Mouse (Mus musculus): ENCODE data around the gene Bzw2. TPM values are rescaled to one million over a fixed set of nuclear protein-coding genes. Genes with fewer than 3 reads are reported as not detected.
"Not testable (repeated sequence)": the region's sequence is repeated elsewhere in the genome, so short reads cannot be mapped to it uniquely, and the experiment has no call there.

Gene Bzw2
- 35.6 and 42.4 TPM in 2 replicates for polyA plus RNA-seq (2012; rRNA removed)

DNA sequence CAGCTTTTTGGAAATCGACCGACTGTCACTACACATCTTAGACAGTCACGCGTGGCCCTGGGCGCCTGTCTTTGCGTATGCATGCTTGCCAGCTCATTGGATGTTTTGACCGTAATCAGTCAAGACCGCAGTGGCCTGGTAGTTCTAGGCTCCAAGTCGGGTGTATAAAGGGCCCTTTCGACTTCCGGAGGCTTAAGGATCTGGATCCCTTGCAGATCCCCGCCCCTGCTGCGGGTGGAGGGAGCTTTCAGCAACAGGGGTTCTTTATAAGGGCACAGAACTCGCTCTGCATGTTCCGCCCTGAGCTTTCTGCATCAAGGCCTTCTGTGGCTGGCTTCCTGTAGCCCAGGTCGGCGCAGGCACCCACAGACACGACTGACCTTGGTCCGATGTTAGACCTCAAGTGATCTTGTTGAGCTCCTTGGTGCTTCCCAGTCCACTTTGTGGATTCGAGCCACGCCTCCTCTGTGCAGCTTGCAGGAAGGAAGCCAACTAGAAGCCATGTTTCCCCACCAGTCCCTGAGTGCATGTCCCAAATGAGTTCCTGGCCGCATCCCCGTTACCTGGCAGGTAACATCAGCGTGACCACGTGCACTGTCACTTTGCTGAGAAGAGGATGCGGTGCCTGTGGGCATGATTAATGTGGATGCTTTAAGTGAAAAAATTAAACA lies at the start of gene Bzw2:
Gene Bzw2, minus strand, starts transcription at position 443 of the 671 bp plus-strand sequence.
- peak in 1 of 2 experiments; percentile 55 for DNase-seq (ENCODE audit: extremely low spot score in 1 of 2, low spot score in 1 of 2)

DNA sequence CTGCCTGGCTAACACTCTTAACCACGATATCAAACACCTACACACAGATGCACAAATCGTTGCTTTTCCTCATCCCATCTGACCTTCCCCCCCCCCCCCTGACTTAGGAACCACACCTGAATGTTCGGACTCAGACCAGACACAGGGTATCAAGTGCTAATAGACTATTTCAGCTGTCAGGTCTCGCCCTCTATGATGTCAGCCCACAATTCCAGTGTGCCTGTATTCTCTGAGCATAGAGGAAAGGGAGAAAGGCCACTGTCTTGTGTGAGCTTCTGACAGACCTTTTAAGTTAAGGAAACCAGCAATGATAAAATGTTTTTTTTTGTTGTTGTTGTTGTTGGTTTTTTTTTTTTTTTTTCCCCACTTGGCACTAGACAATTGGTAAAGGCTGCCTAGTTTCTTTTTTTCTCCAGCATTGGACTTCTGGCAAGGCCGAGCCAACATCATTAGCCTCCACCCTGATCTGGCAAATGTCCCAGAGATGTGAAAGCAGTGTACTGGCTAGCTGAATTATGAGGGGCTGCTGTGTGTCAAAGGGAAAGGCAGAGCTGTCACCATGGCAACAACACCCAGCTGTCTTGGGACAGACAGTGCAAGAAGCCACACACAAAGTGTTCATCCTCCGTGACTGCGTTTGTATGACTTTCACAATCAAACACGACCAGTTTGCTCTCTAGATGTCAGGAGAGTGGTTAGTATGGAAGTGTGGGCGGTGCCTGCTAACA lies 49.4 kb upstream of the Bzw2 start:
- DNase-seq (ENCODE audit: extremely low spot score in 1 of 2, low spot score in 1 of 2), result peak in 1 of 2 experiments; percentile 54

DNA sequence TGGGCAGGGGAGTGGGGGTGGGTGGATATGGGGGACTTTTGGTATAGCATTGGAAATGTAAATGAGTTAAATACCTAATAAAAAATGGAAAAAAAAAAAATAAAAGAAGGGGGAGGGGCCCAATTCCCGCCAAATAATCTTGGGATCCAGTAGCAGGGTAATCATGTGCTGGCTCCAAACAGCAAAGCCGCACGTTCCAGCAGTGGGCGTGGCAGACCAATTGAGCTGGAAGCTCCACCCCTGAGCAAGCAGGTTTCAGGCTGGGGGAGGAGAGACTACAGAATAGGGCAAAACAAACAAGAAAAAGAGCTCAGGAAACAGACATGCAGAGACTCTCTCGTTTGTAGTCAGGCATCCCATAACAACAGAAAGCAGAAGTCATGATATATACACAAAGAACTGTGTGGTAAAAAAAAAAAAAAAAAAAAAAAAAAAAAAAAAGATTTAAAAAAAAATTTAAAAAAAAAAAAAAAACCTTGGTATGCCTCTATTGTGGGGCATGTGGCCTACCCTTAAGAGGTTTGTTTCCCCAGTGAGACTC lies 47.8 kb upstream of the Bzw2 start:
- DNase-seq (ENCODE audit: extremely low spot score in 1 of 2, low spot score in 1 of 2), result not testable (repeated sequence)

DNA sequence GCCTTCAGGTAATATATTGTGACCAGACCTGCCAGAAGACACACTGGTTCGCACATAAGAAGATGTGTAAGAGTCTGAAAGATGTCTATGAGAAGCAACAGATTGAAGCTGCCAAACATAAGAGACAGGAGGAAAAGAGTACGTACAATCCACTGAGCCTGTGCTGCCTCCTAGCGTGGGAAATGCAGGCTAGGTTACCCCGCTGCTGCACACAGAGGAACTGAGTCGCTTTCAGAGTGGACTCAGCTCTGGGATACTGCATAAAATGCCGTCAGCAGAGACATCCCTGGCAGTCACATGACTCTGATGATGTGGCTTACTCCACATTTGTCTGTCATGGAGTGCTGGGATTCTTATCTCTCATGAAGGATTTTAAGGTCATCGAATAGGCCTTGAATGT lies 37.1 kb upstream of the Bzw2 start:
- DNase-seq (ENCODE audit: extremely low spot score in 1 of 2, low spot score in 1 of 2), result no peak

DNA sequence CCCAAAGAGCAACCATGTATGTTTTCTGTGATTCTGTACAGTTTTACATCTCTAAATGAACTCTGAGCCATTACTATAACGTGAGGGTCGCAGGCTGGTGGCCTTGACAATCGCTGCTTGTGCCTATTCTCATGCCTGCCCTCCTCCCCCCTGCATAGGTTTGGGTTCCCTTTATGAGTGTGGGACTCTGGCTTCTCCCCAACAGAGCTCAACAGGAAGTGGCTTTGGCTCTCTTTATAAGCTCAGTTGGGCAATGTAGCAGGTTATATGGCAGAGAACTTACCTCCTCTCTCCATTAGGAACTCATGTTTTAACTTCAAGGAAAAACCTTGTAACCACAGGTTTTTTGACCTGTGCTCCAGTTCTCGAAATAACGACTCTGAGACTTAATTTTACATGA lies 32.5 kb upstream of the Bzw2 start:
- no peak for DNase-seq (ENCODE audit: extremely low spot score in 1 of 2, low spot score in 1 of 2)

DNA sequence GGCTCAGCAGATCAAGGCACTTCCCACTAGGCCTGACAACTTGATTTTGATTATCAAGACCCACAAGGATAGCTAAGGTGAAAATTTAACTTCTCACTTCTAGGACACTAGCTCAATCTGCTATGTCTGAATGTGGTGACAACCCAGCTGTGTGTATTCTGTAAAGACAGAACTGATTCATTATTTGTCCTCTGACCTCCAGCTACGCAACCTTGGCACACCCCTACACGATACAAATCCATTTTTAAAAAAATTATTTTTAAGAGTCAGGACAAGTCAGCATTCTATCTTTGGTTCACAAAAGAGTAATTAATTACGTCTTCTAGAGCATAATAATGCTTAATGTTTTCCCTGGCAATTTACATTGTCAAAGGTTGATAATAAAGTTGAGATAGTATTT lies 31.7 kb upstream of the Bzw2 start:
- no peak for DNase-seq (ENCODE audit: extremely low spot score in 1 of 2, low spot score in 1 of 2)

DNA sequence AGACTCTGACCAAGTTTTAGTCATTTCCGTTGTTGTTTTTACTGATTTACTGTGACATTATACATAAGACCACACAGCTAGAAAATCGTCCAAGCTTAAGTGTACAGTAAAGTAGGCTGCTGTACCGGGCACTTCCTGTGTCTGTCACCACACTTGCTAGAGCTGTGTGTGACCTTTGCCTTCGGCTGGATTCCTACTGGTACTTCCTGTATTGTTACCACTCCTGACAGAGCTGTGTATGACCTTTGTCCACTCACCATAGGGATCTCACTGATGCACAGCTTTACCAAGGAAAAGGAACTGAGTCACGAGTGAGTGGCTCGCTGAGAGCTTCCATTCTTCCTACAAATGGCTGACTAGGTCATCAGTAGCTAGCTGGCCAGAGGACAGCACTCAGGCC lies 29.2 kb upstream of the Bzw2 start:
- no peak for DNase-seq (ENCODE audit: extremely low spot score in 1 of 2, low spot score in 1 of 2)

DNA sequence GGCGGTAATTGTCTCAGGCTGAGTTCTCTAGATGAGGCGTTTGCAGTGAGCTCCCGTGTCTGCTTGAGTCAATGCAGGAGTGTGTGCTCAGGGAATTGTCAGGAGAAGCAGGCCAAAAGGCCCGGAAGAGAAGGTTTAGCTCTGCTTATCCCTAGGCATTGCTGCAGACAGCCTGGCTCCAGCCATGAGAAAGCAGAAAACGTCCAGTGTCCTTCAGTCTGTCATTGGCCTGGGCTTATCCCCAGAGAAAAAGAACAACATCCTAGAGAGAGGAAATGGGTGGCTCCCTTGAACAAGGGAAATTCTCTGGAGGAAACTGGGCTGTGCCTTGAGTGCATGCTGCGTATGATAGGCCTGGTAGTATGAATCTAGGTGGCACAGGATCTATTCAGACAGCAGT lies 24.7 kb upstream of the Bzw2 start:
- DNase-seq (ENCODE audit: extremely low spot score in 1 of 2, low spot score in 1 of 2), result no peak

DNA sequence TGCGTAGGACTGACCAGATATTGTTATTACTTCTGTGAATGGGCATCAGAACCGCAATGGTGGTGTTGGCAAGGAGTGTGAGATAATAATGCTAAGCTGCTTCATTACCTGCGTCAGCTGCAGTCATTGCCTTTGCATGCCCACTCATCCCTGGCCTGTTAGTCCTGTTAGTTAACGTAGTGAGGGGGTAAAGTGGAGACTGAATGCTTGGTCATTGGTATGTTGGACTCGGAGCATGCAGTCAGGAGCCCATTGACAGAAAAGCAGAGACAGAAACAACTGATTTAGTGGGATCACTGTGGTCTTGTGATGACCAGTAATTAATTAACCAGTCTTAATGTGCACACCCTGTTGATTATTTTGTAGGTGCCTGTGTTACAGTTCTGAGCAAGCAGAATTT lies 19.3 kb upstream of the Bzw2 start:
- DNase-seq (ENCODE audit: extremely low spot score in 1 of 2, low spot score in 1 of 2), result no peak

DNA sequence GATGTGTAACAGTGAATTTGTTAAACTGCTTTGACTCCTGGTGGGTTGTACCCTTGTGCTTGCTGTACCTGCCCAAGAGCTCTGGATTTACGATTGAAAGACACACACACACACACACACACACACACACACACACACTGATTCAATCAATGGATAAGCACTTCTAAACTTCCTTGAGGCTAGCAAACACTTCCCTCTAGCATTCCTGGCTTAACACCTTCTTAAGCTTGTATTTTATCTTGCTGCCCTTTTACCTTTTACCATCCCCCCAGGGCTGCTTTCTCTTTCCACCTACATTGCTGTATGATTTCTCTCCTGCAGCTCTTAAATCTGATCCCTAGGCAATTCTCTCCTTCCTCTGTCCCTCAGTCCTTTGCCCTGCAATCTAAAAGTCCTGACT lies 7.4 kb upstream of the Bzw2 start:
- DNase-seq (ENCODE audit: extremely low spot score in 1 of 2, low spot score in 1 of 2), result no peak

DNA sequence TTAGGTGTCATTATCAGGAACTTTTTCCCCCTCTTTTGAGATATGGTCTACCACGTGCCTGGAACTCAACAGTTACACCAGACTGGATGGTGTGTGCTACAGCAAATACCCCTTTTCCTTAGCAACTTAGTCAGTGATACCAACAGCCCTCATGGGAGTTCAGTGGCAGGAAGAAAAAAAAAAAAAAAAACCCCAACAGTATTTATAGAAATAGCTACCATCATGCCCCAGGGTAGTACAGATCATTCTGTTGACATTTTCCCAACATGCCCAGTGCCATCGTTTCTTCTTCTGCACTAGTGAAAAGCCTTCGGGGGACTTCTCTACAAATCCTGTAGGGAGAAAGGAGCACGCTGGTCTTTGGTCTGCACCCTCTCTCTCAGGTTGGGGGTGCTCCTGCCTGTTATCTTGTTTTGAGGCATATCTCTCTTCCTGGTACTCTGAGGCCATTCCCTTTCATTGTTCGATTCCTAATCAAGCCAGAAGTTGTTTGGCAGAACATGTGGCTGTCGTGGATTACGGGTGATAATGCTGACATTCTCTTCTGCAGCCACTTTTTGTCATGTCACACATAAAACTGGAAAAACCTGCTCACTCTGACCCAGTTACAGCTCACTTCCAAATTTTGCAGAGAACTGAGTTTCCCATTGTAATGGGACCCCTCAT lies 6.4 kb upstream of the Bzw2 start:
- no peak for DNase-seq (ENCODE audit: extremely low spot score in 1 of 2, low spot score in 1 of 2)

DNA sequence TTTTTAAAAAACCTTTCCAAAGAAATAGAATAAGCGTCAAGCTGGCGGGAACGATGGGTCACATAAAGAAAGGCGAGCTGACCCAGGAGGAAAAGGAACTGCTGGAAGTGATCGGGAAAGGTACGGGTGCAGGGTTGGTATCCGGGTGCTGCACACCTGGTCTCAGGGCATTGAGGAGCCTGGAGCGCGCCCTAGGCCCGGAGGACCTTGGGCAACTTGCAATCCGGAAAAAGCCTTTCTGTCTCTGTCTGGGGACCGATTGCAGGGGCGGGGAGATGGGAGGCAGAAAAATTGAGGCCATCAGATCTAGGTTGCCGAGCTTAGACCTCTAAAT lies 609 bp downstream of the Bzw2 start:
- DNase-seq (ENCODE audit: extremely low spot score in 1 of 2, low spot score in 1 of 2), result no peak

DNA sequence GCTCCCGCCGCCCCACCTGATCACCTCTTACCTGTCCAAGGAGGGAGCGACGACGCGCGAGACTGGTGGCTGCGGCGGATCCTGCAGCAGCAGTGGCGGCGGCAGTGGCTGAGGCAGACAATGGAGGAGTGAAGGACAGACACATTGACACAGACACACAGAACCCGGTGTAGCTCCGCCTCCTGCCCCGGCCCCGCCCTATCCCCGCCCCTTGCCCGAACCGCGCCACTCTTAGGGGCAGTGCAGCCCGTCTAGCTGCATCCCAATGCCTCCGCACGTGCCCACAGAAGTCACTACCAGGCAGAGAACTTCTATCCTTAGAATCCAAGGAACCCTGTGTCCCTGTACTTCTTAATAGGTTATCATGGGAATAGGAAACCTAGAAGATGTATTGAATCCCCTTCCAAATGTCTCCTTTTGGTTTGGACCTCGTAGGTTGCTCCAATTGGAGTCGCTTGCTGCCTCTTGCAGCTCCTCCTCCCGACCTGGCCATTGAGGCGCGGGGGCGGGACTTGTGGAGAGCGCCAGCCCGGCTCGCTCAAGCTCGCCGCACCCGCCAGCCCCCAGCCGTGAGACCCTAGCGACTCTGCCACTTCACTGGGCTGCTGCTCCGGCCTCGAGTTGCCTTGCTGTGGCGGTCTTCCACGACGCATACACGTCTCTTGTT lies 1.1 kb downstream of the Bzw2 start, which contains the start of gene Ankmy2:
Gene Ankmy2, plus strand, starts transcription at position 478 of the 667 bp plus-strand sequence.
- DNase-seq (ENCODE audit: extremely low spot score in 1 of 2, low spot score in 1 of 2), result peak; percentile 68 to 86

DNA sequence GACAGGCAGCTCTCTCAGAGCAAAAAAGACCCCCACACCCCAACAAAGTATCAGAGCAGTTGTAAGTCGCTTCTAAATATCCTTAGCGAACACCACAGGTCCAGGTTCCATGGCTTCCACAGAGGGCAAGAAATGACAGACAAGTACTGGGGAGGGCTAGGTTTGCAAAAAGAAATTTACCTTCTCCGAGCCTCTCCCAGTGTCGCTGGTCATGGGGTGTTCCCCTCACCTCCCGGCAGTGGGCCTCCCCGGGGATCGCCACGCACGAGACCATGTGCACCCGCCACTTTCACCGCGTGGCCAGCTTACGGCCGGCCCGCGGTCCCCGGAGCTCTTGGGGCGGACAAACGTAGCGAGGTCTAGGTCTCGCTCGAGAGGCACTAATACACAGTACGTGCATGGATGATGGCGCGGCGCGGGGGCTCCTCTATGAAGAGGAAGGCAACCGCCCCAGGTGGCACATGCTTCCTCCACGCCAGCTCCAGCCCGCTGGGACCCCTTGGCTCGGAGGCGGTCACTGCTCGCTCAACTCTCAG lies 1.7 kb downstream of the Bzw2 start:
- DNase-seq (ENCODE audit: extremely low spot score in 1 of 2, low spot score in 1 of 2), result peak in 1 of 2 experiments; percentile 25

DNA sequence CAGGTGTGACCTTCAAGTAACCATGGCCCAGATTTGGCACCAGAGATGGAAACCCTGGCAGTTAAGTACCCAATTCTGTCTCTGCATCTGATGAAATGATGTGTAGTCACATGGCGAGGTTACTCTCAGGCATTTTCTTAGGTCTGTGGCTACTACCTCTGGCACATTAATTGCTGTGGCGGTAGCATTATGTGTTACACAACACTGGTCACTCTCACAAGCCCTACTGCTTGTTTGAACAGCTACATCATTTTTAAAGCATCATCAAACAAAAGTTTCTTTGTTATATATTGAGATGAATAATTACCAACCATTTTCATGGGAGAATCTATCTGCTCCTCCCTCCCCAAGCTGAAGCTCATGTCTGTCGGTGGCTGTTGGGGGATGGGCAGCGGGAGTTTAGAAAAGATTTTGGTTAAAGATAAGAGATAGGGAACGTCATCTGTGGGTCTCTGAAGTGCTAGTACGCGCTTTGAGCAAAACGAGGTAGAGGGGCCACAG lies 2.7 kb downstream of the Bzw2 start:
- DNase-seq (ENCODE audit: extremely low spot score in 1 of 2, low spot score in 1 of 2), result peak in 1 of 2 experiments; percentile 53

DNA sequence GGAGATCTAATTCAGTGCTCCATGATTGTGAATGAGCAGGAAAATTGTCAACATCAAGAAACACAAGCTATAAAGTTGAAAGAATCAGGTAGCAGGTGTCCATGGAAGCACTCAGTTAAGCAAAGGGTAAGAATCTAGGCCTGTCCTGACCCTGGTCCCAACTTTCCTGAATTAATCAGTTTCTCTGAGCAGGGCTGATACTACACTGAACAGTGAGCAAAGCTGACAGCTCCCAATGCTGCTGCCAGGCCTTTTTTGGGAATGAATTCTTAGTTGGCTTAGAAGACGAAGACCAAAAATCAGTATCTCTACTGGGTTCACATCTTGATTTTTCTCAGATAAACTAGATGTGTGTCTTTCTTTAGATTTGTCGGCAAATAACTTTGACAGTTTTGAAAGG lies 7.1 kb downstream of the Bzw2 start:
- no peak for DNase-seq (ENCODE audit: extremely low spot score in 1 of 2, low spot score in 1 of 2)

DNA sequence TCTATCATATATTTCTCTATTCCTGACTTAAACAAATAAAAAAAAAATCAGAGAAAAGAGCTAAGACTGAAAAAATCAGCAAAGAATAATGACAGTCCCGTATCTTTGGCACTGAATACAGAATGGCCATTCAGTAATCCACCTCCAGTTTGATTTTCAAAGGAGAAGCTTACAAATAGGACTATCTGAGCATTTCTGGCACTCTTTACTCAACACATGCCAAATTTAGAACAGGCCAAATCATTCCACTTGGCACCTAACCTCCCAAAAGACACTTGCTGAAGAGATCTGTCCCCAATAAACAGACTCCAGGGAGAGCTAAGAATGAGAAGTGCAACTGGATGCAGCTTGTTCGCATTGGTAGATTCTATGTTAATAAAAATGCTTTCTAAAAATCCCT lies 7.6 kb downstream of the Bzw2 start:
- DNase-seq (ENCODE audit: extremely low spot score in 1 of 2, low spot score in 1 of 2), result peak in 1 of 2 experiments; percentile 27

DNA sequence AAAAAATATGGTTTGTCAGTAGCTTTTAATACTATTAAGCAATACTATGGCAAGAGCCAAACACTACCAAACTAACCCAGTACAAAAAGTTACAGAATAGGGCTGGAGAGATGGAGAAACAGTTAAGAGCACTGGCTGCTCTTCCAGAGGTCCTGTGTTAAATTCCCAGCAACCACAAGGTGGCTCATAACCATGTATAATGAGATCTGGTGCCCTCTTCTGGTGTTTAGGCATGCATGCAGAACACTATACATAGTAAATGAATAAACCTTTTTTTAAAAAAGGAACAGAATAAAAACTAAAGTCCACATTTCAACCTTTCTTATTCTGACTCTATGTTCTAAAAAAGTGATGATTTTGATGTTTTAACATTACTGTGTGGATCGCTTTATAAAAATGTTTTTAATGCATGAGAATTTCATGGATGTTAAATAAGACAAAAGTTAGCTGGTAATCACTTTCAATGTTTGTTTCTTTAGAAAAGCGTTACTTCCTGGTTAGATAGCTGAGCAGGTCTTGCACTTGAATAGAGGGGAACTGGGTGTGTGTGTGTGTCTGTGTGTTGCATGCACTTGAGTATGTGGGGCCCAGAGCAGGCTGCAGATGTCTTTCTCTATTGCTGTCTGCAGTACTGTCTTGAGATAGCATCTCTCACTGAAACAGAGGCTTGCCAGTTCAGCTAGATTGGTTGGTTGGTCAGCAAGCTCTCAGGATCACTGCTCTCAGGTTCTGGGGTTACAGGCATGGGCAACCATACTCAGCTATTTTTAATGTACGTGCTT lies 11.5 kb downstream of the Bzw2 start:
- no peak for DNase-seq (ENCODE audit: extremely low spot score in 1 of 2, low spot score in 1 of 2)

DNA sequence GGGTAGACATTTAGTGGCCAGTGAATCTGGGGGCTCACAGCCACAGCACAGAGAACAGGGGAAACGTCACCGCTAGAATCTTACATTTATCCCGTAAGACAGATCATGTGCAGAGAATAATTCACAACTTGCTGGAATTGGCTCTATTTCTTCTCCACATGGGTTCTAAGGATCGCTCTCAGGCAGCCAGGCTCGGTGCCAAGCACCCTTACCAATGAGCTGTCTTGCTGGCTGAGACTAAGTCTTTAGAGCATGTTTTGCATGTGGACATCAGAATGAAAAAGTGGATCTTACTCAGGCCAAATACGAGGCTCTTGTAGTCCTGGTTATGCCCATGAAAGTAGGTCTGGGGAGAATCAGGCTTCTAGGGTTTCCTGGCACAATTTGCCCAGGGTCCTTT lies 17.5 kb downstream of the Bzw2 start:
- DNase-seq (ENCODE audit: extremely low spot score in 1 of 2, low spot score in 1 of 2), result peak in 1 of 2 experiments; percentile 48

DNA sequence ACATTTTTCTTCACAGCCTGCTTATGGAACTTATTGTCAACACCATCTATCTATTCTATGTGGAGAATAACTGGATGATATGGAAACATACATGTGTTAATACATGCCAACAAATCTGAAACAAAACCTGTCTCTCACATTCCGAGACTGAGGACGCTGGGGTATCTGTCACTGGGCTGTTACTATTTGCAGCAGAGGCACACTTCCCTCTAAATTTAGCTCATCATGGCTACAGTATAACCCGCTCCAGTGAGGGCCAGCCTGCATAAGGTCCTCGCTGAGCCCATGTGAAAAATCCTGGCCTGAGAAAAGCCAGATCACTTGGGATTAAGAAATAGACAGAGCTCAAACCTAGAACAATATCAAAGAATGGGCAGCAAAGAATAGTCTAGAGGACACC lies 20.7 kb downstream of the Bzw2 start:
- DNase-seq (ENCODE audit: extremely low spot score in 1 of 2, low spot score in 1 of 2), result no peak
